Mouse (Mus musculus): Measurements from ENCODE around the gene Mb.

DNA sequence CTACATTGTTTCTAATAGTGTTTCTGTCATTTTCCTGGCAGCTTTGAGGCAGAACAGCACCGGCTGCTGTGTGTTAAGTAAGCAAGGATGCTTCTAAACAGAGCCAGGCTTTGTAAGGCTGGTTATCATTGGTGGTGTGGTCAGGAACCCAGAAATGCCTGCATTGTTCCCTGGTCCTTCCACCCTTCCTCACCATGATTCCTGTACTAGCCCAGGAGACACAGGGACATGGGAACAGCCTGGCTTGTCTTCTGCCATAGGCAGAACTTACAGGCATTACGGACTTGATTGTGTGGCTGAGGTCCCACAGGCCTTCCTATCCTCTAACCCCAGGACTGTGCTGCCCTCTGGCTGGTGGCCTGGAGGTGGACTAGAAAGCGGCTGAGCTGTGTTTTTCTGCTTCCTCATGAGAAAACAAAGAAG, 18.0 kb upstream of the Mb start:
- TF ChIP-seq CTCF (IDR thresholded peaks at IDR 0.05; ENCODE audit: borderline replicate concordance, insufficient read depth, low read depth, low read length) (peak; percentile 36; the same call in 1 of the 2 replicates), POLR2A (IDR thresholded peaks at IDR 0.05; ENCODE audit: borderline replicate concordance, insufficient read depth, low read length) (no peak)
